Mouse (Mus musculus) heart, postnatal 0 days (tissue): ENCODE results near the gene Fam47e. TPM values are rescaled to one million over a fixed set of nuclear protein-coding genes. Genes with fewer than 3 reads are reported as not detected.

Source experiments
- ATAC-seq: fragments of 200-750 bp; cut with Nextera tagmentation; 2 replicates; pipeline ENCODE4 v1.8.0; 2017; ENCODE audit warnings: low read depth, moderate number of reproducible peaks, moderate library complexity; ENCODE audit not compliant: insufficient read depth
- DNase-seq: peaks from one replicate; pipeline ENCODE4 v3.0.0-alpha.2; 2016; ENCODE audit warnings: low spot score
- H3K27ac ChIP-seq: fragments of 300-500 bp; sonication (generic); 2 replicates; pipeline ENCODE4 v1.5.1; 2014; ENCODE audit warnings: low read depth, mild to moderate bottlenecking
- H3K27me3 ChIP-seq: fragments of 300-500 bp; sonication (generic); 2 replicates; pipeline ENCODE4 v1.6.1; 2014; ENCODE audit warnings: low read length, mixed read lengths; ENCODE audit not compliant: control insufficient read depth, insufficient read depth
- H3K36me3 ChIP-seq: fragments of 300-500 bp; sonication (generic); replicated peaks from 2 replicates; pipeline ENCODE4 v1.6.1; 2014; ENCODE audit warnings: low read length, mixed read lengths; ENCODE audit not compliant: control insufficient read depth, insufficient read depth
- H3K4me1 ChIP-seq: fragments of 300-500 bp; sonication (generic); 2 replicates; pipeline ENCODE4 v1.6.1; 2014; ENCODE audit warnings: antibody characterized with exemption; ENCODE audit not compliant: control insufficient read depth, insufficient read depth
- H3K4me2 ChIP-seq: fragments of 300-500 bp; sonication (generic); 2 replicates; pipeline ENCODE4 v1.6.1; 2014; ENCODE audit warnings: low read depth, mild to moderate bottlenecking, low read length, moderate library complexity
- H3K4me3 ChIP-seq: fragments of 300-500 bp; sonication (generic); 2 replicates; pipeline ENCODE4 v1.5.1; 2014; ENCODE audit warnings: low read depth, low read length
- H3K9ac ChIP-seq: fragments of 300-500 bp; sonication (generic); replicated peaks from 2 replicates; pipeline ENCODE4 v1.6.1; 2014; ENCODE audit warnings: low read depth, low read length, mixed read lengths
- H3K9me3 ChIP-seq: fragments of 300-500 bp; sonication (generic); replicated peaks from 2 replicates; pipeline ENCODE4 v1.6.1; 2016; ENCODE audit warnings: low read length; ENCODE audit not compliant: control insufficient read depth
- CTCF ChIP-seq: IDR thresholded peaks from 2 replicates; pipeline ENCODE4 v1.5.1; 2016; ENCODE audit warnings: antibody characterized with exemption, control low read depth, low read depth
- EP300 ChIP-seq: IDR thresholded peaks from 2 replicates; pipeline ENCODE4 v1.6.1; 2016; ENCODE audit warnings: antibody characterized with exemption, low read depth
- WGBS: fragments of 180-500 bp; shearing (Covaris S2); extraction: QIAGEN DNeasy Blood & Tissue Kit; methylation state at CpG from one replicate; pipeline ENCODE4 v1.1.7; 2014; 5-methylcytosine and 5-hydroxymethylcytosine counted together
- polyA plus RNA-seq: library from polyadenylated mRNA; unstranded; fragments of >200 nt; fragmentation: Nextera tagmentation; extraction: Ambion mirVana; gene quantifications from 2 replicates; pipeline ENCODE4 v1.2.1, GENCODE M21; 2015
- total RNA-seq: library from RNA; depleted of rRNA; stranded (reverse); fragments of >200 nt; gene quantifications from 2 replicates; pipeline ENCODE4 v1.2.3, GENCODE M21; 2014; ENCODE audit warnings: low replicate concordance

The Fam47e gene
- total and polyA plus RNA-seq, 2 experiments from 2014 or later = not detected

DNA sequence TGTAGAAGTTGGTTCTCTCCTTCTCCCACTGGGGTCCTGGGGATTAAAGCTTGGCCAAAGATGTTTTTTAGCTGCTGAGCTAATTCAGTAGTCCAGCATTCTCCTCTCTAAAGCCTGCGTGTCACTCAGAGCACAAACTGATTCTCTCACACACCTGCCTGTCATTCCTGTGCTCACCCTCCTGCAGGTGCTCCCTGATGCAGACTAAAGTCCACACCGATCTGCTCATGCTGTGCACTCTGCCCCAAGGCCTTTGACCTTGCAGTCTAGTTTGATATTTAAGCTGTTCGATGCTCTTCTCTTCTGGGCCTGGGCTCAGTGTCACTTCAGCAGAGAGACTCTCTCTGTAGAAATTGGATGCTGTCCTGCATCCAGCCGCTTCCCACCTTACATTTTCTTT lies 16.4 kb downstream of the Fam47e start:
- Histone ChIP-seq H3K9ac (no peak overlapping the region), H3K27me3 (no peaks in the 10 kb centered on the region), H3K4me3 (no peak overlapping the region), H3K4me1 (no peaks in the 10 kb centered on the region), H3K9me3 (no peaks in the 10 kb centered on the region), H3K4me2 (no peak overlapping the region), H3K27ac (no peak overlapping the region), H3K36me3 (no peaks in the 10 kb centered on the region)
- WGBS = 85% methylated on average over 4 of the region's 4 CpGs
- no peak for TF ChIP-seq CTCF
- no peak for TF ChIP-seq EP300
- no peak for ATAC-seq
- DNase-seq = no peak

DNA sequence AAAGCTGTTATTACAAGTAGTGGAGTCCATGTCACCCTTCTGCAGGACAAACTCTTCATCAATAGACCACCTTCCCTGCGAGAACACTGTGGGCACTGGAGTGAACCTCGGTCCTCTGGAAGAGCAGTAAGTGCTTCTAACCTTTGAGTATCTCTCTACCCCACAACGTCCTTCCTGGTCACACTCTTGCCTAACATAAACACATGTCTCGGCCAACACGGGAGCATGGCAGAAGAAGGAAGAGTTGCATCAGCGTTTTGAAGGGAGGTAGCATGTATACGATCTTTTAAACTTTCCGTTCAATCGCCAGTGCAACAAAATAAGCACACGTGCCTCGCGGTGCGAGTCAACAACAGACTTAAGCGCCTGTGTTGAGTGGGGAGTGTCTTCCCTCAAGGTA lies 24.7 kb downstream of the Fam47e start:
- TF ChIP-seq EP300 = no peak
- Histone ChIP-seq H3K4me1 (no peaks in the 10 kb centered on the region), H3K9me3 (no peaks in the 10 kb centered on the region), H3K36me3 (no peaks in the 10 kb centered on the region), H3K4me3 (no peak overlapping the region), H3K27me3 (no peaks in the 10 kb centered on the region), H3K9ac (no peak overlapping the region), H3K27ac (no peak overlapping the region), H3K4me2 (no peak overlapping the region)
- DNase-seq (no peak), ATAC-seq (no peak)
- 83% methylated on average over 14 of the region's 14 CpGs for WGBS

DNA sequence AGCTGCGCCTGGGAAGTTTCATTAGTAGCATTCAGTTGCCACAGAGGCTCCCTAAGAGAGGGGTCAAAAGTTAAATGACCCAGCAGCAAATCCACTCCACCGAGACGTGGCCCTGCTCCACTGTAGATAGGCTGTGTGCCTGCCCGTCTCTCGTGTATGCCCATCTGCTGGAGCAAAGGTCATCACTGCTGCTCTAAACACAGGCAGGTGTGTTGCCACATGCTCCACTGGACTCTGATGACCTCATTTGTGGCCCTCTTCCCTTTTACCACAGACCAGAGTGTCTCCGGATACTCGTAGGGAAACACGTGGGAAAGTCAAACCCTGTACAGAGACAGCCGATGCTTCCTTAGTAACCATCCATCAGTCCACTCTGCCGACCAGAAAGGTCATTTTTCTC lies 31.1 kb downstream of the Fam47e start:
- H3K9ac ChIP-seq = no peak overlapping the region
- 0 out of 2 replicates have a peak, but pooled peaks cover 4% of the 10 kb centered on the region for H3K4me1 ChIP-seq
- H3K27me3 ChIP-seq = no peaks in the 10 kb centered on the region
- H3K27ac ChIP-seq = no peak overlapping the region
- no peaks in the 10 kb centered on the region for H3K9me3 ChIP-seq
- no peak overlapping the region for H3K4me2 ChIP-seq
- ATAC-seq (no peak), DNase-seq (no peak)
- TF ChIP-seq EP300 = no peak
- TF ChIP-seq CTCF = no peak
- H3K4me3 ChIP-seq = no peak overlapping the region
- no peaks in the 10 kb centered on the region for H3K36me3 ChIP-seq
- 49% methylated on average over 10 of the region's 10 CpGs for WGBS

DNA sequence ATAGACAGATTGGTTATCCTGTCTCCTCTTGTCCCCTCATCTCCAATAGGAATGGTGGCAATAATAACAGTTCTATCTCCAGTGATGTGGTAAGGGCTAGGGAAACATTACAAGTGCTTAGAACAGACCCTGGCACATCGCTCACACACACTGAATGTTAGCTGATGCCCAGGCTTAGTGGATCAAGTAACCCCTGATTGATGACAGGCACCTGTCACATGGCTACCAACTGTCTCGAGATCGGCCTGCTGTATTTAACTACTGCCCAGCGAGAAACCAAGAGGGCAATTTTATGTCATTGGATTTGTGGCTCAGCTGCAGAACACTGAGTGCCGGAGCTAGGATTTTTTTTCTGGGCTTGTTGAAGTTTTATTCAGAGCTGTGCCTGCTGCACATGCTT lies 40.2 kb downstream of the Fam47e start:
- no peak for ATAC-seq
- Histone ChIP-seq H3K27me3 (no peaks in the 10 kb centered on the region), H3K27ac (no peak overlapping the region), H3K4me2 (no peak overlapping the region), H3K9me3 (no peaks in the 10 kb centered on the region), H3K36me3 (no peaks in the 10 kb centered on the region), H3K9ac (no peak overlapping the region), H3K4me1 (no peaks in the 10 kb centered on the region), H3K4me3 (no peak overlapping the region)
- no peak for DNase-seq
- TF ChIP-seq CTCF (no peak), EP300 (no peak)
- 55% methylated on average over 5 of the region's 5 CpGs for WGBS

DNA sequence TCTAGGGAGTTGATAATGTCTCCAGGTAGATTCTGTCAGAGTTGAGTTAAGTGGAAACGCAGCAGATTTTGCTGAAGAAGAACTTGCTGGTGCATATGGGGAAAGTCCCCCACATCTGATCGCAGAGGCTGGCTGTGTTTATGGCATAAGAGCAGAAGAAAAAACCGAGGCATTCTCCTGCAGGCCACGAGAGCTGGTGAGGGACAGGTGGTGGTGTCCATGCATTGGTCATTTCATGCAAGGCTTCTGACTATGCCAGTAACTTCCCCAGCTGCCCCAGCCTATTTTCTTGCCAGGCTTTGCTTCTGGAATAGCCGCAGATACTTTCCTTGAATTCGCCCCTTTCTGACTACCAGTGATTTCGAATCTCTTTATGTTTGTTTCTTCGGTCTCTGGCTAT lies 42.0 kb downstream of the Fam47e start:
- no peaks in the 10 kb centered on the region for H3K4me1 ChIP-seq
- TF ChIP-seq EP300 = no peak
- TF ChIP-seq CTCF = no peak
- no peak for ATAC-seq
- no peak overlapping the region for H3K4me2 ChIP-seq
- no peaks in the 10 kb centered on the region for H3K36me3 ChIP-seq
- no peak overlapping the region for H3K4me3 ChIP-seq
- DNase-seq = no peak
- 0 out of 2 replicates have a peak, but pooled peaks cover 5% of the 10 kb centered on the region for H3K27me3 ChIP-seq
- H3K9ac ChIP-seq = no peak overlapping the region
- no peaks in the 10 kb centered on the region for H3K9me3 ChIP-seq
- WGBS = 89% methylated on average over 8 of the region's 8 CpGs
- no peak overlapping the region for H3K27ac ChIP-seq

DNA sequence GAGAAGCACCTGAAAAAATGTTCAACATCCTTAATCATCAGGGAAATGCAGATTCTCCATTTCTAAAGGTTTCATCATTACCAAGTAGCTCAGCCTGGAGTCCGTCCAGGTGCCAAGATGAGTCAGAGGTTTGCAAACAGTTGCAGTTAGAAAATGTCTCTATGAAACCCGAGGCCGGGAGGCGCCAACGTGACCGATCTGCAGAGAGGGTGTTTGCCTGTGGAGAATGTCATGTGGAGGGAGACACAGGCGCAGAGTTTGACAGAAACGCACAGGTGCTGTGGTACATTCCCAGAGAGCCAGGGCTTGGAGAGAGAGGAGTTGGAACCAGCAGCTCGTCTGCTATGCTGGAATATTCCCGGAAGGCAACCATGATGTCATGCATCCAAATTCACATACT lies 44.2 kb downstream of the Fam47e start:
- Histone ChIP-seq H3K9ac (no peak overlapping the region), H3K36me3 (no peaks in the 10 kb centered on the region), H3K27ac (no peak overlapping the region), H3K4me3 (no peak overlapping the region), H3K4me1 (no peaks in the 10 kb centered on the region), H3K27me3 (0 out of 2 replicates have a peak, but pooled peaks cover 6% of the 10 kb centered on the region), H3K4me2 (no peak overlapping the region), H3K9me3 (no peaks in the 10 kb centered on the region)
- TF ChIP-seq CTCF = no peak
- no peak for TF ChIP-seq EP300
- WGBS = 61% methylated on average over 10 of the region's 10 CpGs
- ATAC-seq (no peak), DNase-seq (no peak)
